Mouse (Mus musculus) ES-Bruce4 (cell line): Measurements from ENCODE around the gene Tpcn2. TPM values are rescaled to one million over a fixed set of nuclear protein-coding genes. Genes with fewer than 3 reads are reported as not detected.

Source experiments
- H3K27ac ChIP-seq: 2 replicates; pipeline ENCODE4 v1.5.1; 2012; ENCODE audit warnings: low read length, inconsistent platforms; ENCODE audit not compliant: insufficient read depth
- H3K27me3 ChIP-seq: 2 replicates; pipeline ENCODE4 v1.6.1; 2012; ENCODE audit warnings: mild to moderate bottlenecking, low read length, inconsistent platforms; ENCODE audit not compliant: control insufficient read depth, poor library complexity, insufficient read depth, severe bottlenecking
- H3K36me3 ChIP-seq: 2 replicates; pipeline ENCODE4 v1.6.1; 2012; ENCODE audit warnings: inconsistent platforms, mild to moderate bottlenecking, low read length, moderate library complexity; ENCODE audit not compliant: control insufficient read depth, poor library complexity, insufficient read depth, severe bottlenecking
- H3K4me1 ChIP-seq: one replicate; pipeline ENCODE4 v1.8.1; 2011; ENCODE audit warnings: low read length; ENCODE audit not compliant: control insufficient read depth, insufficient read depth
- H3K4me3 ChIP-seq: 2 replicates; pipeline ENCODE4 v1.5.1; 2011; ENCODE audit warnings: low read depth, mild to moderate bottlenecking, low read length
- H3K9ac ChIP-seq: 2 replicates; pipeline ENCODE4 v1.6.1; 2012; ENCODE audit warnings: low read depth, mild to moderate bottlenecking, inconsistent platforms; ENCODE audit not compliant: poor library complexity, severe bottlenecking
- H3K9me3 ChIP-seq: replicated peaks from 2 replicates; pipeline ENCODE4 v1.6.1; 2012; ENCODE audit warnings: mild to moderate bottlenecking, low read length, inconsistent platforms; ENCODE audit not compliant: control insufficient read depth, poor library complexity, insufficient read depth, severe bottlenecking
- CTCF ChIP-seq: IDR thresholded peaks from one replicate; pipeline ENCODE4 v1.8.1; 2011; ENCODE audit warnings: low read depth, low read length
- EP300 ChIP-seq: IDR thresholded peaks from 2 replicates; pipeline ENCODE4 v1.6.1; 2011; ENCODE audit warnings: low read depth, low read length; ENCODE audit not compliant: insufficient read depth
- POLR2A ChIP-seq: IDR thresholded peaks from one replicate; pipeline ENCODE4 v1.8.1; 2011; ENCODE audit warnings: low read length; ENCODE audit not compliant: insufficient read depth
- polyA plus RNA-seq: library from polyadenylated mRNA; stranded (reverse); fragments of >200 nt; gene quantifications from 2 replicates; pipeline ENCODE4 v1.2.4, GENCODE M21; 2011; ENCODE audit warnings: low read depth; ENCODE audit not compliant: missing spikeins, insufficient read depth, insufficient read length

The Tpcn2 gene
- polyA plus RNA-seq, 1 experiment = 11.0 TPM

DNA sequence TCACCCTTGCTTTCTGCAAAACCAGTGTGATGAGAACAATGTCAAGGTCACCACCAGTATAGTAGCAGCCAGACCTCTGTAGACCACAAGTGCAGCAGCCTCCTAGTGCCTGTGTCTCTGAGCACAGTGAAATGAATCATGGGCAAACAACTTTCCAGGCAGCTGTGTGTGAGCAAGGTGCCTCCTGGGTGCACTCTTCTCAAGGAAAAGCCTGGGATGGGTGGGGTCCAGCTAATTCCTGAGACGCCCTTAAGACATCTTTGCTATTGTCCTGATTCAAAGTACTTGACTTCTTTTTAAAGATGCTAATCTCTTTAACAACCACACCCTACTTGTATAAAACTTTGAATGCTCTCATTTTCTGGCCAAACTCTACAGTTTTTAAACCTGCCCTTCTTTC, 144.7 kb downstream of the Tpcn2 start:
- TF ChIP-seq CTCF (no peak), EP300 (peak; percentile 97)
- no peak overlapping the region for H3K9ac ChIP-seq
- no peak overlapping the region for H3K4me3 ChIP-seq
- H3K9me3 ChIP-seq = peaks cover 5% of the 10 kb centered on the region
- no peaks in the 10 kb centered on the region for H3K27me3 ChIP-seq
- peaks cover 8% of the 10 kb centered on the region for H3K4me1 ChIP-seq
- peak overlapping the region; percentile 98 for H3K27ac ChIP-seq
- no peaks in the 10 kb centered on the region for H3K36me3 ChIP-seq

DNA sequence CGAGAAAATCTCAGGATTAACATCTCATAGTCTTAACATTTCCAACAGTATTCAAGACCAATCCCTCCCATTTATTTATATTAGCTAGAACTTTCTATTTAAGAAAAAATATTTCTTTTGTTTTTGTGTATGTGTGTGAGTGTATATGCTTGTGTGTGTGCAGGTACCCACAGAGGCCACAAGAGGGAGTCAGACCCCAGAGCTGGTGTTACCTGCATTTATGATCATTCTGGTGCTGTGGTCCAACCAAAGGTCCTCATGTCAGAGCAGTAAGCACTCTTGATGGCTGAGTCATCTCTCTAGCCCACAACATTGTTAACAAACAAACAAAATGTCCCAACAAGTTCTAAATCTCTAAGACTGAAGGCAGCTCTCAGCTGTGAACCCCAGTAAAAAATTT, 145.9 kb downstream of the Tpcn2 start:
- TF ChIP-seq EP300 (no peak), POLR2A (no peak), CTCF (peak; percentile 27)
- peaks cover 5% of the 10 kb centered on the region for H3K9me3 ChIP-seq
- H3K36me3 ChIP-seq = no peaks in the 10 kb centered on the region
- H3K27ac ChIP-seq = no peak overlapping the region
- no peak overlapping the region for H3K9ac ChIP-seq
- no peaks in the 10 kb centered on the region for H3K27me3 ChIP-seq
- H3K4me1 ChIP-seq = peaks cover 8% of the 10 kb centered on the region
- H3K4me3 ChIP-seq = no peak overlapping the region

DNA sequence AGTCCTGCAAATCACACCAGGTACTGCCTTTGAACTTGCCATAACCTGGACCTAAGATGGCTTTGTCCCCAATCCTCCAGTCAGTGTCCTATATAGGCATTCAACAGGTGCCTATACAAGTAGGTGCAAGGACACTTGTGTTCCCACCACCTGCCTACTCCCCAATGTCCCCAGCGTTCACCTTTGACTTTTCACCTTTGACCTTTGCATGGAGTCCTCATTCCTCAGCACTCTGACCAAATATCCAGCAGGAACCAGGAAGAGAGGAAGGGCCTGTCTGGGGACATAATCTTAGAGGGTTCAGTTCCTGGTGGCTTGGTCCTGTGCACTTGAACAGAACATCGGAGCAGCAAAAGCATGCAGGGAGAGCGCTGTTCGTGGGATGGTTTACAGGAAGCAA, 147.0 kb downstream of the Tpcn2 start:
- Histone ChIP-seq H3K4me1 (peaks cover 8% of the 10 kb centered on the region), H3K36me3 (no peaks in the 10 kb centered on the region)
- TF ChIP-seq EP300 (no peak), POLR2A (no peak), CTCF (no peak)

More for the DNA sequence above, 147.0 kb downstream of the Tpcn2 start:
- Histone ChIP-seq H3K9ac (no peak overlapping the region), H3K9me3 (peaks cover 5% of the 10 kb centered on the region), H3K27ac (peak overlapping the region; percentile 49; the same call in 1 of the 2 replicates), H3K4me3 (no peak overlapping the region), H3K27me3 (no peaks in the 10 kb centered on the region)

Other genes starting within 250 kb of the Tpcn2 start
- gene 1810010D01Rik, start 75.9 kb downstream of the Tpcn2 start, polyA plus RNA-seq = 0.91 and 4.5 TPM in 2 replicates
- not detected in 2 replicates for gene Mrgprf, start 16.8 kb upstream of the Tpcn2 start, polyA plus RNA-seq
- gene Mrgprd, start 30.8 kb upstream of the Tpcn2 start, polyA plus RNA-seq = not detected in 2 replicates